Mouse (Mus musculus) intestine, embryonic 15.5 days (tissue): Measurements from ENCODE around the gene Usp37. TPM values are rescaled to one million over a fixed set of nuclear protein-coding genes. Genes with fewer than 3 reads are reported as not detected.

Experiments used
- ATAC-seq: fragments of 200-750 bp; cut with Nextera tagmentation; 2 replicates; pipeline ENCODE4 v1.8.0; 2017; ENCODE audit warnings: moderate TSS enrichment, moderate library complexity
- H3K27ac ChIP-seq: fragments of 300-500 bp; sonication (generic); 2 replicates; pipeline ENCODE4 v1.5.1; 2015; ENCODE audit warnings: mild to moderate bottlenecking, inconsistent platforms
- H3K27me3 ChIP-seq: fragments of 300-500 bp; sonication (generic); replicated peaks from 2 replicates; pipeline ENCODE4 v1.6.1; 2015; ENCODE audit warnings: inconsistent platforms
- H3K36me3 ChIP-seq: fragments of 300-500 bp; sonication (generic); 2 replicates; pipeline ENCODE4 v1.6.1; 2015; ENCODE audit warnings: inconsistent platforms
- H3K4me1 ChIP-seq: fragments of 300-500 bp; sonication (generic); replicated peaks from 2 replicates; pipeline ENCODE4 v1.6.1; 2015; ENCODE audit warnings: inconsistent platforms
- H3K4me2 ChIP-seq: fragments of 300-500 bp; sonication (generic); replicated peaks from 2 replicates; pipeline ENCODE4 v1.6.1; 2015; ENCODE audit warnings: mild to moderate bottlenecking, inconsistent platforms
- H3K4me3 ChIP-seq: fragments of 300-500 bp; sonication (generic); replicated peaks from 2 replicates; pipeline ENCODE4 v1.5.1; 2015; ENCODE audit warnings: inconsistent platforms
- H3K9ac ChIP-seq: fragments of 300-500 bp; sonication (generic); 2 replicates; pipeline ENCODE4 v1.6.1; 2015; ENCODE audit warnings: inconsistent platforms
- H3K9me3 ChIP-seq: fragments of 300-500 bp; sonication (generic); 2 replicates; pipeline ENCODE4 v1.6.1; 2016; ENCODE audit warnings: inconsistent platforms
- WGBS: fragments of 180-500 bp; shearing (Covaris S2); methylation state at CpG from one replicate; pipeline ENCODE4 v1.1.7; 2015; 5-methylcytosine and 5-hydroxymethylcytosine counted together
- polyA plus RNA-seq: library from polyadenylated mRNA; unstranded; fragments of >200 nt; fragmentation: Nextera tagmentation; extraction: Ambion mirVana; gene quantifications from 2 replicates; pipeline ENCODE4 v1.2.1, GENCODE M21; 2015

Gene Usp37
- 22.2 and 26.0 TPM in 2 replicates for polyA plus RNA-seq

DNA sequence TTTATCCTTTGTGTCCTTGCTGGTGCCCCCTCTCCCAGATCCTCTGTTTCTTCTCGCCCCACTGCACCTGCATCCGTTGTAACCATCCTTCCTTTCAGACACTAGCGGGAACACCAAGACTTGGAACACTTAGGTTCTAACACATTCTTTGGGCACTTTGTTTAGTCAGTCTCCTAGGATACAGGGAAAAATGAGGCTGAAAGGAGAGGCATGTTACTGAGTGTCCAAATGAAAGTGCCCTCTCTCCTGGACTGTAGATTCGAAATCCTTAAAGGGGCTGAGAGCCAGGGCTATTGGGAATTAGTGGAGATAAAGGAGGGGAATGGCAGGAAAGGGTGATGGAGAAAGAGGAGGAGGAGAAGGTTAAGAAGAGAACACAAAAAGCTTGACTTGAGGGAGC lies at the start of gene Usp37:
Gene Usp37 (minus strand): TSS at position 101 of the 400 bp plus-strand sequence.
- Histone ChIP-seq H3K27me3 (no peaks in the 10 kb centered on the region), H3K4me2 (no peak within 1 kb of the TSS), H3K4me3 (no peak within 1 kb of the TSS), H3K9me3 (no peaks in the 10 kb centered on the region), H3K27ac (no peak within 1 kb of the TSS), H3K4me1 (0 out of 2 replicates have a peak, but pooled peaks cover 4% of the 10 kb centered on the region), H3K36me3 (no peaks in the 10 kb centered on the region), H3K9ac (no peak within 1 kb of the TSS)
- ATAC-seq: no peak
- 84% methylated on average over 4 of the region's 4 CpGs for WGBS

DNA sequence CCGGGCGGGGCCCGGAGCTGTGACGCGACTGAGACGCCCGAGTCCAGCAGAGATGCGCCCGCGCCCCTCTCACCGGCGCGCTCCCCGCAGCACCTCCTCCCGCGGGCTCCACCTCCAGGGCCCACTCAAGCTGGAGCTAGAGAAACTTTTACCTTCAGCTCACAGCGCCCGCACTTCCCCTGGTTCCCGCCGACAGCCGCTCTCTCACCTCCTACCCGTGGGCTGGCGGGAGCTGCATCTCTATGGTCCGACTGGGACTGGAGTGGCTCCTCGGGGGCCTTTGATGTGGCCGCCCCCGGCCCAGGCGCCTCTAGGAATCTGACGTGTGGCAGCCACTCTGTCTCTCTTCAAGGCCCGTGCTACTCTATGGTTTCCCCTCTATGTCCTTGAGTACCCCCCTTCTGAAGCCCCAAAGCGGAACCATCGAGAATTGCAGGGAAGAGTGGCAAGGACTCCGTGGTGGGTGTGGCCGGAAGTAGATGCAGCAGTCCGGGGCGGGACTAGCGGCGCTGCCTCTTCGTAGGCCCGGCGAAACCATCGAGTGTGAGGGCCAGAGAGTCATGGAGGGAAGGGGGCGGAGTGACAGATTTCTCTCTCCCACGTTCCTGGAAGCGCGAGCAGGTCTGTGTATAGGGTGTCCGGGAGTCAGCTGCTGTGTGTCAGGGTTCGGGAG lies 43.8 kb upstream of the Usp37 start, which contains the start of the genes Zfp142 and Bcs1l:
Gene Zfp142 (minus strand): TSS at position 474 of the 673 bp plus-strand sequence.
Gene Bcs1l (plus strand): TSS at position 517 of the 673 bp plus-strand sequence.
- H3K4me3 ChIP-seq: peak within 1 kb of the TSS; percentile 94
- peak within 1 kb of the TSS; percentile 71 for H3K9ac ChIP-seq
- peak within 1 kb of the TSS; percentile 76 for H3K4me2 ChIP-seq
- H3K4me1 ChIP-seq: peaks cover 11% of the 10 kb centered on the region; the same call in 1 of the 2 replicates
- H3K27me3 ChIP-seq: no peaks in the 10 kb centered on the region
- peak within 1 kb of the TSS; percentile 89 for H3K27ac ChIP-seq
- WGBS: under 1% methylated on average over 48 of the region's 48 CpGs
- no peaks in the 10 kb centered on the region for H3K9me3 ChIP-seq
- ATAC-seq: peak; percentile 99
- peaks cover 6% of the 10 kb centered on the region; the same call in 1 of the 2 replicates for H3K36me3 ChIP-seq

DNA sequence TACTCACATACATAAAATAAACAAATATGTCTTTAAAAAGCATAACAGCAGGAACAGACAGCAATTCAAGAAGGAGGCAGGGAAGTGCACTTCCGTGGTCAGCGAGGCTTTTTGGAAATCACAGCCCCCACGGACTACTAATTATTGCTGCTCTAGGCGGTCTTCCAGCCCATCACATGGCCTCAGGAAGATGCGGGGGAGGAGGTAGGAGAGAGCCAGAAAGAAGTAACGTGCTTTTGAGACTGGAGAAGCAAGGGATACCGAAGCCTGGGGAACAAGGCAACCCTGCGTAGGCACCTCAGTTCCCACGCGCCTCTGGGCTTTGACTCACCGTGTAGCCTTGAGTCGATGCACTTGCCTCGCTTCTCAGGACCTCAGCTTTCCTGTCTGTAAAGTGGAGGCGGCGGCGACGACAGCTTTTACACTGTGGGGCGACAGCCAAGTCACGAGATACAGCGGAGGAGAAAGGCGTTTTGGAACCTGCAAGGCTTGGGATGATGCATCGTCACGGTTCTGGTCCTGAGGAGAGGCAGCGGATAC lies 43.2 kb upstream of the Usp37 start:
- peak overlapping the region; percentile 76 for H3K4me2 ChIP-seq
- H3K9me3 ChIP-seq: no peaks in the 10 kb centered on the region
- ATAC-seq: no peak
- no peaks in the 10 kb centered on the region for H3K27me3 ChIP-seq
- H3K36me3 ChIP-seq: peaks cover 6% of the 10 kb centered on the region; the same call in 1 of the 2 replicates
- H3K4me1 ChIP-seq: peaks cover 11% of the 10 kb centered on the region; the same call in 1 of the 2 replicates
- H3K27ac ChIP-seq: peak overlapping the region; percentile 89
- H3K9ac ChIP-seq: peak overlapping the region; percentile 71
- peak overlapping the region; percentile 94 for H3K4me3 ChIP-seq
- WGBS: under 1% methylated on average over 24 of the region's 24 CpGs

DNA sequence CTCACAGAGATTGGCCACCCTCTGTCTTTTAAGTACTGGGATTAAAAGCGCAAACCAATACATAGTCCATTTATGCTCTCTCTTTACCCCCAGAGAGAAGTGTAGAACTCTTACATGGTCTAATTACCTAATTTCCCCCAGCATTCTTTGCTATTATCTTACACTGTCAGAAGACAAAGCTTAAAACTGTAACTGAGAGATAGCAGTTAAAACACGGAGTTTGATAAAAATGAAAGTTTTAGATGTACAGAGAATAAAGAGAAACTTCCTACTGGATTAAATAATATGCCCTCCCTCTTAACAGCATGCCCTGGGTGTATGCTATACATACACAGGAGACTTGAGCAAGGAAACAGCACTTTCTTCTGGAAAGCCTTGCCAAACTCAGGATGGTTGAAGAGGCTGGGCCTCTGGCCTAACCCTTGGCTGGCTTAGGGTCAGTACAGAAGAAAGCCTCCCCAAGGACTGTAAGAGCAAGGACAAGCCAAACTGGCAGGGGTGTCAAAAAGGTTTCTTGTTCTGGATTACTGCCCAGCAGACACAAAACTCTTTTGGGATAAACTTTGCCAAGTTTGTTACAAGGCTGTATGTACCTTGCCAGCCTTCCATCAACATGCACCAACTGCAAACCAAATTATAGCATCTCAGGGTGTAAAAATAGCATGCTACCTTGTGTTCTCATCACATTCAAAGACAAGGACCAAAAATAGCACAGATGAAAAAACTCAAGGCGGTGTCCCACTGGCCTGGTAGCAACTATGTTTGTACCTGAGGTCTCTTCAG lies 40.7 kb upstream of the Usp37 start:
- Histone ChIP-seq H3K4me3 (no peak overlapping the region), H3K36me3 (no peaks in the 10 kb centered on the region), H3K4me2 (no peak overlapping the region), H3K9ac (no peak overlapping the region), H3K27me3 (no peaks in the 10 kb centered on the region), H3K27ac (no peak overlapping the region), H3K9me3 (no peaks in the 10 kb centered on the region), H3K4me1 (peaks cover 11% of the 10 kb centered on the region; the same call in 1 of the 2 replicates)
- ATAC-seq: no peak
- WGBS: 95% methylated on average over 3 of the region's 3 CpGs

DNA sequence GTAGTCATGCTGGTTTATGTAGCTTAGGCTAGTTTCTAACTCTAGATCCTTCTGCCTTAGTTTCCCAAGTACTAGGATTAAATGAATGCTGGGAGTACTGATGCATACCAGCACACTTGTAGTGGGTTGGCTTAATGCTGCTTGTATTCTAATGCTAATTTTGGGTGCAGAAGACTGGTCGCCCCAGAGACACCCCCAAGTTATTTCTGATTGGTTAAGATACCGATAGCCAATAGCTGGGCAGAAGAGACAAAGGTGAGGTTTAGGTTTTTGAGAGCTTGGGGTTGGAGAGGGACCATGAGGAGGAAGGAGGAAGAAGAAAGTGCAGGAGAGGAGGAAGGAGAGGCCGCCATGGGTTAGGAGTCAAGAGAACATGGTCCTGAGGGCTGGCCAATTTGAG lies 38.5 kb upstream of the Usp37 start:
- H3K36me3 ChIP-seq: peaks cover 14% of the 10 kb centered on the region
- no peak for ATAC-seq
- 85% methylated on average over 3 of the region's 3 CpGs for whole genome bisulfite sequencing

DNA sequence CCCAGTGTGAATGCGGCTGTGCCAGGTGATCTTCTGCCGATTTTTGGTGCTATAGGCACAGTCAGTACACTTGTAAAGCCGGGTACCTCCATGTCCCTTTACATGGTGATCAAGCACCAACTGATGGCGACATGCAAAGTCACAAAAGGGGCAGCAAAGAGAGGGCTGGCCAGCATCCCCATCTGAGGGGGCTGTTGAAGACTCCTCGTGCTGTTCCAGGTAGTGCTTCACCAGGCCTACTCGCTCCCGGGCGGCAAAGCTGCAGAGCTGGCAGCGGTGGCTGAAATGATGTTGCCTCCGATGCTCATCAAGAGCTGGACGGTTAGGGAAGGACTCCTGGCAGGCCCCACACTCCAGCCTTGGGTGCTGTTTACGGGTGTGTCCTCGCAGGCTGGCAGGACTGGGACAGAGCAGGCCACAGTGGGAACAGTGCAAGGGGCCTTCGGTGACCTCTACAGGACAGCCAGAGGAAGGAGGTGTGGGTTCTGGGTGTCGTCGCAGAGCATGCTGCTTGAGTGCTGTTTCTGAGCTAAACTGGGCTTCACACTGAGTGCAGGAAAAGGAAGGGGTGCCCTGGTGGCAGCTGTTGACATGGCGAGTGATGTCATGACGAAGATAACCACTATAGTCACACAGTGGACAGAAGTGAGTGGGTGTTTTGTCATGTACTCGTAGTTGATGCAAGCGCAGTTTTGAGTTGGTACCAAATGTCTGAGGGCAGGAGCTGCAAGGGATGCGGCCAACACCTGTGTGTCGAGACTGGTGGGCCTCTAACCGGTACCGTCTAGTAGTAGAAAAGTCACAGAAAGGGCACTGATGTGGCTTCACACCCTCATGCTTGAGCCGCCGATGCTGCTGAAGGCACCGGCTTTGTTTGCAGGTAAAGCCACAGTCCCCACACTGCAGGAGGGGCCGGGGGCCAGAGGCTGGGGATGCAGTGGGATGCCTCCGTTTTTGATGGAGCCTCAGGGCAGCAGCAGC lies 25.9 kb upstream of the Usp37 start:
- no peak overlapping the region for H3K4me3 ChIP-seq
- WGBS: 91% methylated on average over 29 of the region's 29 CpGs
- no peaks in the 10 kb centered on the region for H3K9me3 ChIP-seq
- no peak overlapping the region for H3K9ac ChIP-seq
- H3K4me2 ChIP-seq: no peak overlapping the region
- H3K36me3 ChIP-seq: peaks cover 70% of the 10 kb centered on the region
- ATAC-seq: no peak
- no peak overlapping the region for H3K27ac ChIP-seq
- H3K4me1 ChIP-seq: no peaks in the 10 kb centered on the region
- no peaks in the 10 kb centered on the region for H3K27me3 ChIP-seq

More for the DNA sequence above, 38.5 kb upstream of the Usp37 start:
- Histone ChIP-seq H3K4me1 (peaks cover 8% of the 10 kb centered on the region; the same call in 1 of the 2 replicates), H3K4me2 (no peak overlapping the region), H3K9ac (no peak overlapping the region), H3K9me3 (no peaks in the 10 kb centered on the region), H3K4me3 (no peak overlapping the region), H3K27me3 (no peaks in the 10 kb centered on the region), H3K27ac (no peak overlapping the region)

DNA sequence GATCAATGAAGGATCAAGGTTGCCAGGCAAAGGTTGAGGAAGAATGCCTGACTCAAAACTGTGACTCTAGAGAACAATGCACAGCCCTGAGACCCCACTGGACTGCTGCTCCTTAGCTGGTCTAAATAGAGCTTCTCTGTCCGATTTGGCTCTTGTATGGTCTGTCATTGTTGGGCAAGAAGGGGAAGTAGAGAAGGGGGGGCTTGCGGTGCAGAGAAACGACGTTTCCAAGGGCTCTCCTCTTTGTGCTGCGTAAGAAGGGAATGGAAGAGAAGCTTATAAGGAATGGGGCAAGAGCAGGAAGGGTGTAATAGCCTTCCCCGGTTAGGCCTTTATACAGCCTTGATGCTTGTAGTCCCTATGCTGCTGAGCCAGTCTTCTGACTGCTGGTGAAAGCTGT lies 21.8 kb upstream of the Usp37 start:
- Histone ChIP-seq H3K36me3 (peaks cover 47% of the 10 kb centered on the region), H3K27ac (no peak overlapping the region), H3K4me1 (no peaks in the 10 kb centered on the region), H3K9me3 (no peaks in the 10 kb centered on the region), H3K4me3 (no peak overlapping the region), H3K27me3 (no peaks in the 10 kb centered on the region), H3K4me2 (no peak overlapping the region), H3K9ac (no peak overlapping the region)
- ATAC-seq: no peak
- 93% methylated on average over 6 of the region's 6 CpGs for WGBS

DNA sequence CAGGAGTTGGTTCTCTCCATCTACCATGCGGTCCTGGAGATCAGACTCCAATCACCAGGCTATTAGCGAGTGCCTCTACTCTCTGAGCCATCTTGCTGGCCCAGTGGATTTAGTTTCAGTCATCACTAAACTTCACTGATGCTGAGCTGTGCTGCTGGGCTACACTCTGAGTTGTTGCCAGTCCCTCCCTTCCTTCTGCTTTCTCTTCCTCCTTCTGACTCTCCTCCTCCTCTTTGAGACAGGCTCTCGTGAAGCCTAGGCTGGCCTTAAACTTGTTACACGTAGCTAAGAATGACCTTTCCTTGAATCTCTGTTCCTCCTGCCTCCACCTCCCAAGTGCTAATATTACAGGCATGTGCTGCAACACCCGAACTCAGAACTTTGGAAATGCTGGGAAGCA lies 15.0 kb upstream of the Usp37 start:
- no peaks in the 10 kb centered on the region for H3K27me3 ChIP-seq
- no peaks in the 10 kb centered on the region for H3K9me3 ChIP-seq
- no peaks in the 10 kb centered on the region for H3K4me1 ChIP-seq
- no peaks in the 10 kb centered on the region for H3K36me3 ChIP-seq
- no peak overlapping the region for H3K27ac ChIP-seq
- no peak overlapping the region for H3K9ac ChIP-seq
- 81% methylated on average over 5 of the region's 5 CpGs for WGBS
- no peak for ATAC-seq
- no peak overlapping the region for H3K4me2 ChIP-seq
- no peak overlapping the region for H3K4me3 ChIP-seq

DNA sequence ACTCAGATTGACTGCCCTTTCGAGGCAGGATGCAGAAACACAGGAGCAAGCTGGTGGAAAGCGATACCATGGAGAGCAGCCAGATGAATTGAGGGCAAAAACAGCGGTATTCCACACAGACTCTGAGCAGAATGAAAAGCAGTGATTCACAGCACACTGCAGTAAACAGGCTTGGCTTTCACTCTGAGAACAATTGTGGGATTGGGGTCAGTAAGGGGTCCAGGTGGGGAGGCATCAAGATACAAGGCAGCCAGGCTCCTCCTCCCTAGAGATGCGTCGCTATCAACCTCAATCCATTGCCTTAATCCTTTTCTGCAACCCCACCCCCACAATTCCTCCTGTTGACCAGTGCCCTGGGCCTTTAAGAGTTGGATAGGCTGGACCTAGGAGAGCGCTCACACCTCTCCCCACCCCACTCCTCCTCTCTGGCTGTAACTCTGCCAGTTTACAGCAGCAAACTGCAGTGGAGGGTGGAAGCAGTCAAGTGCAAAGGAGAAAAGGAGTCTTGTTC lies 1.6 kb downstream of the Usp37 start, which contains the start of gene Plcd4:
Gene Plcd4 (plus strand): TSS at position 438 of the 511 bp plus-strand sequence.
- Histone ChIP-seq H3K4me1 (0 out of 2 replicates have a peak, but pooled peaks cover 4% of the 10 kb centered on the region), H3K4me3 (no peak within 1 kb of the TSS), H3K27ac (no peak within 1 kb of the TSS), H3K4me2 (no peak within 1 kb of the TSS), H3K9ac (no peak within 1 kb of the TSS), H3K36me3 (no peaks in the 10 kb centered on the region), H3K9me3 (no peaks in the 10 kb centered on the region), H3K27me3 (no peaks in the 10 kb centered on the region)
- no peak for ATAC-seq
- 5% methylated on average over 6 of the region's 6 CpGs for WGBS

DNA sequence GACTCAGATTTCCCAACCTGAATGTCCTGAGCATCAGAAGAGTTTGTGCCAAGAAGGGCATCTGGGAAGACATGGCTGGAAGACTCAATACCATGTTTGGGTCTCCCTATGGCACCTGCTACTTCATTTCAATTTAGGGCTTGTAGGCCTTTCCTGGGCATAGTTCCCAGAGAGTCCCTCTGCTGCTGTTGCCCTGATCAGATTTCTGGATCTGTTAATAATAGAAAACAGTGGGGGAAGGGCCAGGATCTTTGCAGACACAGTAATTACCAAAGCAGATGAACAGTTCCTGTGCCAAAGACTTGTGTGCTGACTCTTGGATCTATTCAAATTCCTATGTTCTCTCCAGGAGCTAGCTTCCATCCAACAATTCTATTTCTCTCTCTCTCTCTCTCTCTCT lies 5.4 kb downstream of the Usp37 start:
- Histone ChIP-seq H3K27ac (no peak overlapping the region), H3K9me3 (no peaks in the 10 kb centered on the region), H3K4me3 (no peak overlapping the region), H3K36me3 (no peaks in the 10 kb centered on the region), H3K4me2 (no peak overlapping the region), H3K9ac (no peak overlapping the region), H3K27me3 (no peaks in the 10 kb centered on the region), H3K4me1 (0 out of 2 replicates have a peak, but pooled peaks cover 4% of the 10 kb centered on the region)
- ATAC-seq: no peak

DNA sequence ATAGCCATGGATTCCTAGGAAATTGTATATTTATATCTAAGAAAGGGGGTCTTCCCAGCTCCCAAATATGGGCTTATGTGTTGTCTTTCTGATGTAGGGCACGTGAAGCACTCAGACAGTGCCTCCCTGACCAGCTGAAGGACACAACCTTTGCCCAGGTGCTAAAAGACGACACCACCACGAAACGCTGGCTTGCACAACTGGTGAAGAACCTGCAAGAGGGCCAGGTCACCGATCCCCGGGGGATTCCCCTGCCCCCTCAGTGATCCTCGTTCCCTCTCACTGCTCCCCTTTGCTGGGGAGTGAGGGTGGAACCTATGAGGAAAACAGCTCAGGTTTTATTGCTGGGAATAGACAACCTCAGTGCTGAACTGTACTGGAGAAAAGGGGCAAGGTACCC lies 15.5 kb downstream of the Usp37 start:
- Histone ChIP-seq H3K4me2 (no peak overlapping the region), H3K27me3 (no peaks in the 10 kb centered on the region), H3K9me3 (no peaks in the 10 kb centered on the region), H3K9ac (no peak overlapping the region), H3K27ac (no peak overlapping the region), H3K4me1 (no peaks in the 10 kb centered on the region), H3K4me3 (no peak overlapping the region), H3K36me3 (peaks cover 28% of the 10 kb centered on the region)
- 86% methylated on average over 7 of the region's 7 CpGs for WGBS
- no peak for ATAC-seq
